Mouse (Mus musculus) liver, embryonic 14.5 days (tissue): ENCODE measurements around the gene Sdk2. TPM values are rescaled to one million over a fixed set of nuclear protein-coding genes. Genes with fewer than 3 reads are reported as not detected.

ENCODE experiments used
- ATAC-seq: fragments of 200-750 bp; cut with Nextera tagmentation; 2 replicates; pipeline ENCODE4 v1.8.0; 2017; ENCODE audit warnings: moderate number of reproducible peaks, mild to moderate bottlenecking, moderate library complexity; ENCODE audit not compliant: insufficient read depth
- DNase-seq, 3 experiments: peaks; one replicate each; pipeline ENCODE4 v3.0.0-alpha.2; 2012 to 2013; ENCODE audit warnings: low read depth in 3 of 3, low spot score in 3 of 3
- H3K27ac ChIP-seq: fragments of 300-500 bp; sonication (generic); 2 replicates; pipeline ENCODE4 v1.5.1; 2014; ENCODE audit warnings: moderate library complexity, mild to moderate bottlenecking, control low read depth, inconsistent platforms
- H3K27me3 ChIP-seq: fragments of 300-500 bp; sonication (generic); 2 replicates; pipeline ENCODE4 v1.6.1; 2014; ENCODE audit warnings: mild to moderate bottlenecking, low read length, moderate library complexity; ENCODE audit not compliant: control insufficient read depth, insufficient read depth
- H3K36me3 ChIP-seq: fragments of 300-500 bp; sonication (generic); replicated peaks from 2 replicates; pipeline ENCODE4 v1.6.1; 2014; ENCODE audit warnings: low read depth; ENCODE audit not compliant: control insufficient read depth, insufficient read depth
- H3K4me1 ChIP-seq, 2 experiments: fragments of 200-500 bp in 1 of 2; fragments of 300-500 bp in 1 of 2; sonication (generic) in 1 of 2; replicated peaks; 2 replicates each; pipeline ENCODE4 v1.6.1; 2012 to 2014; ENCODE audit warnings: antibody characterized with exemption in 1 of 2, inconsistent platforms in 1 of 2, low read length in 1 of 2; ENCODE audit not compliant: control insufficient read depth in 2 of 2, insufficient read depth in 2 of 2
- H3K4me2 ChIP-seq: fragments of 300-500 bp; sonication (generic); 2 replicates; pipeline ENCODE4 v1.6.1; 2014; ENCODE audit warnings: low read depth, mild to moderate bottlenecking, control low read depth, moderate library complexity
- H3K4me3 ChIP-seq, 2 experiments: fragments of 200-500 bp in 1 of 2; fragments of 300-500 bp in 1 of 2; sonication (generic) in 1 of 2; 2 replicates each; pipeline ENCODE4 v1.5.1; 2012 to 2014; ENCODE audit warnings: low read depth in 2 of 2, low read length in 2 of 2, mild to moderate bottlenecking in 2 of 2, control low read depth in 1 of 2, inconsistent platforms in 1 of 2, moderate library complexity in 1 of 2; ENCODE audit not compliant: insufficient read depth in 1 of 2
- H3K9ac ChIP-seq: fragments of 300-500 bp; sonication (generic); replicated peaks from 2 replicates; pipeline ENCODE4 v1.6.1; 2014; ENCODE audit warnings: mild to moderate bottlenecking, control low read depth, moderate library complexity
- H3K9me3 ChIP-seq: fragments of 300-500 bp; sonication (generic); 2 replicates; pipeline ENCODE4 v1.6.1; 2016; ENCODE audit warnings: low read length, mixed read lengths; ENCODE audit not compliant: control insufficient read depth
- CTCF ChIP-seq: IDR thresholded peaks from 2 replicates; pipeline ENCODE4 v1.5.1; 2016; ENCODE audit warnings: antibody characterized with exemption, low read depth, control low read depth
- EP300 ChIP-seq: IDR thresholded peaks from 2 replicates; pipeline ENCODE4 v1.6.1; 2016; ENCODE audit warnings: antibody characterized with exemption, low read depth
- WGBS: fragments of 180-500 bp; shearing (Covaris S2); extraction: QIAGEN DNeasy Blood & Tissue Kit; methylation state at CpG from one replicate; pipeline ENCODE4 v1.1.7; 2014; ENCODE audit not compliant: insufficient replicate concordance; 5-methylcytosine and 5-hydroxymethylcytosine counted together
- polyA plus RNA-seq, 2 experiments: library from polyadenylated mRNA; depleted of rRNA in 1 of 2; stranded (reverse) in 1 of 2; unstranded in 1 of 2; fragments of >200 nt; fragmentation: Nextera tagmentation in 1 of 2; extraction: Ambion mirVana in 1 of 2; gene quantifications; 2 replicates each; pipeline versions ENCODE4 v1.2.1 to v1.2.3; 2012 to 2014

Sdk2 gene
- polyA plus RNA-seq, 2 experiments, result 0.09 to 0.13 TPM

- no peak overlapping the region for H3K9ac ChIP-seq
- TF ChIP-seq CTCF (no peak), EP300 (no peak)
- WGBS, result 26% methylated on average over 10 of the region's 10 CpGs
- H3K9me3 ChIP-seq, result no peaks in the 10 kb centered on the region
- no peak overlapping the region for H3K4me3 ChIP-seq
- H3K4me2 ChIP-seq, result no peak overlapping the region
- ATAC-seq, result no peak
- H3K4me1 ChIP-seq, result 0 out of 4 replicates have a peak, but pooled peaks cover 0 to 4% of the 10 kb centered on the region in 2 experiments
- H3K27ac ChIP-seq, result no peak overlapping the region
- DNase-seq, result no peak
- H3K27me3 ChIP-seq, result no peaks in the 10 kb centered on the region
- H3K36me3 ChIP-seq, result no peaks in the 10 kb centered on the region
Observed at GRCm38 (mm10) chr11:114040391-114041035, 26.3 kb downstream of the Sdk2 start.

- H3K36me3 ChIP-seq, result no peaks in the 10 kb centered on the region
- no peak for DNase-seq
- TF ChIP-seq CTCF, result no peak
- no peak for TF ChIP-seq EP300
- 0 out of 4 replicates have a peak, but pooled peaks cover 0 to 4% of the 10 kb centered on the region in 2 experiments for H3K4me1 ChIP-seq
- H3K4me2 ChIP-seq, result no peak overlapping the region
- no peak overlapping the region for H3K9ac ChIP-seq
- H3K27ac ChIP-seq, result no peak overlapping the region
- no peaks in the 10 kb centered on the region for H3K9me3 ChIP-seq
- WGBS, result 57% methylated on average over 8 of the region's 8 CpGs
- no peak overlapping the region for H3K4me3 ChIP-seq
- no peak for ATAC-seq
- no peaks in the 10 kb centered on the region for H3K27me3 ChIP-seq
Observed at GRCm38 (mm10) chr11:114038036-114038435, 28.8 kb downstream of the Sdk2 start.

- Histone ChIP-seq H3K9me3 (no peaks in the 10 kb centered on the region), H3K9ac (no peak overlapping the region), H3K4me1 (peaks cover 0 to 3% of the 10 kb centered on the region in 2 experiments; a peak in 1 of 4 replicates), H3K4me2 (no peak overlapping the region), H3K27ac (no peak overlapping the region), H3K27me3 (no peaks in the 10 kb centered on the region), H3K36me3 (no peaks in the 10 kb centered on the region), H3K4me3 (no peak overlapping the region)
- TF ChIP-seq EP300 (no peak), CTCF (no peak)
- DNase-seq, result no peak
- no peak for ATAC-seq
- 80% methylated on average over 10 of the region's 10 CpGs for WGBS
Observed at GRCm38 (mm10) chr11:114031491-114031890, 35.4 kb downstream of the Sdk2 start.

- DNase-seq (no peak), ATAC-seq (no peak)
- Histone ChIP-seq H3K9ac (no peak overlapping the region), H3K9me3 (no peaks in the 10 kb centered on the region), H3K27me3 (no peaks in the 10 kb centered on the region), H3K4me3 (no peak overlapping the region), H3K27ac (no peak overlapping the region), H3K4me2 (no peak overlapping the region), H3K36me3 (no peaks in the 10 kb centered on the region), H3K4me1 (peaks cover 0 to 3% of the 10 kb centered on the region in 2 experiments; a peak in 1 of 4 replicates)
- TF ChIP-seq CTCF (no peak), EP300 (no peak)
- 58% methylated on average over 7 of the region's 7 CpGs for WGBS
Observed at GRCm38 (mm10) chr11:114030214-114030613, 36.6 kb downstream of the Sdk2 start.

GRCm38 (mm10) chr11:114028512-114028911 is 38.3 kb downstream of the Sdk2 start:
- no peak for DNase-seq
- ATAC-seq, result no peak
- no peak overlapping the region for H3K4me3 ChIP-seq
- H3K9me3 ChIP-seq, result no peaks in the 10 kb centered on the region
- peaks cover 0 to 3% of the 10 kb centered on the region in 2 experiments; a peak in 1 of 4 replicates for H3K4me1 ChIP-seq
- H3K27me3 ChIP-seq, result no peaks in the 10 kb centered on the region
- 34% methylated on average over 6 of the region's 6 CpGs for WGBS
- H3K36me3 ChIP-seq, result no peaks in the 10 kb centered on the region
- H3K4me2 ChIP-seq, result no peak overlapping the region
- TF ChIP-seq EP300, result no peak
- TF ChIP-seq CTCF, result no peak
- no peak overlapping the region for H3K9ac ChIP-seq
- H3K27ac ChIP-seq, result no peak overlapping the region
